Mouse (Mus musculus): Measurements from ENCODE around the gene Trim13.

Gene Trim13

DNA sequence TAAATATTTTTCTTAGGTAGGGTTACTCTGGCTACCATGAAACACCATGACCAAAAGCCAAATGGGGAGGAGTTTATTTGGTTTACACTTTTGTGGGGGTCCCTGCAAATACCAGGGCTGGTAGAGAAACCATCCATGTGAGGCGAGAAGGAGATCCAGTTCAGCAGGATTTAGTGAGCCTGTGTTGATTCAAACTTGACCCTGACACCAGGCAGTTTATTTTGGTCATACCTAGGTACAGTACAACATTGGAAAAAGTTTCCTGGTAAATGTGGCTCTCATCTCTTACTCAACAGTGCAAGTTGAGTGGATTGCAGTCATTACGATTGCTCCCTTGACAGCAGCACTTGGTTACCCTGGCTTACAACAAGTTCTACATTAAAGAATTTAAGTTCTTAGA, 15.3 kb downstream of the Trim13 start:
- no peak for DNase-seq (ENCODE audit: low spot score in 2 of 2)

DNA sequence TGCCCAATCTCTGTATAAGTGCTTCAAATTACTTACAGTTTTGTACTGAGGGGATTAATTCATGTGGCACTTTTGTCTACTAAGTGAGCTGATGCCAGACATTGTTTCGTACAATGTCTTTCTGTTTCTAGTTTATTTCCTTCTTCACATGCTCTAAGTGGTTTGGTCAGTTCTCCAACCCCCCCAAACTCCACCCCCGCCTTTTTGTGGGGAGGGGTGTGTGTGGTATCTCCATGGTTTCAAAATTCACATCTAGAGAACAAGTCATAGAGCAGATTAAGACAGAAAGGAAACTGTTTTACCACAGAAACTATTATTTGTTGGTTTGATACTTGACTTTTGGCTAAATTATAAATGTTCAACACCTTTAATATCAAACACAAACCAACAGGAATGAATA, 22.3 kb downstream of the Trim13 start:
- DNase-seq (ENCODE audit: low spot score in 2 of 2) = no peak

DNA sequence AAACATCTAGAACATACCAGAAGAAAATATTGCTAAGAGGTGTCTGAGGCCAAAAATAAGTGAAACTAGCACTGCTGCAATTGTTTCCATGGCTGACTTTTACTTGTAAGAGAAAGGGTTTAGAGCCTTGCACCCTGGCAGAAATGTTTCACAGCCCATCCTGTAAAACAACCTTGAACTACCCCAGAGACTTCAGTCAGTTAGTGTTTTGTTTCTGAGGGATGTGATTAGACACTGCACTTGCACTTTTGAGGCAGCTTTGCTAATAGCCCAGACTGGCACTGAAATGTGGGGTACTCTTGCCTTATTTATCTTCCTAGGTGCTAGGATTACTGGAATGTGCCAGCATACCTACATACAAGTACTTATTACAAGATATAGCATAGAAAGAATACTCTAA, 37.9 kb downstream of the Trim13 start:
- no peak for DNase-seq (ENCODE audit: low spot score in 2 of 2)

DNA sequence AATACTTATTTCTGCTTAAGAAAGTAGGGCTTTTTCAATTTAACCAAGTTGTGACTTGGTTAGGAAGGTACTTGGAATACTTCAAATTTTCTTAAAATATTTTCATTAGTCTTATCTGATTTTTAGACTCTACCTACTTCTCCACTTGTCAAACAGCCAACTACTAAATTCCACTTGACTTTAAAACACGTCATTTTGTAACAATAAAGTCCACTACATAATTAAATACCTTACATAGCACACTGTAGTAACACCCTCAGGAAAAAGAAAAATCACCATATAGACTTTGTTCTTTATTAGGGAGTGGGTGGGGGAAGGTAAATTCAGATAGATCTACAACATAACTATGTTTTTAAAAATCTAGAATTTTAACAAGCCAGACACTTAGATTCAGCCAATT, 44.6 kb downstream of the Trim13 start:
- no peak for DNase-seq (ENCODE audit: low spot score in 2 of 2)

DNA sequence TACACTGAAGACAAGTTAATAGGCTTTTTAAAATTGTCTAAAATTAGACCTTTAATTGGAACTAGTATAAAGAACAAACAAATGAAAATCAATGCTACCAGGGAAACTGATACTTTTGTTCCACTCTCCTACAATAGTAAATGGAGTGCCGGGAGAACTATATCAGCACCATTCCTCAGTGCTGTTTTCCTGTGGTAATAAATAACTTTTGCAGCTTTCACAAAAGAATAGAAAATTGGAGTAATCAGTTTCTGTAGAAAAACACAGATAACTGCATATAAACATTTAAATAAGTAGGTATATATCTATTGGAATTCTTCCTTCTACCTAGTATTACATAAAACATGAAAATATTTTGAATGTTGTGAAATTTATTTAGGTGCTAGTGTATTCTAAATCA, 47.5 kb downstream of the Trim13 start:
- DNase-seq (ENCODE audit: low spot score in 2 of 2) = no peak

DNA sequence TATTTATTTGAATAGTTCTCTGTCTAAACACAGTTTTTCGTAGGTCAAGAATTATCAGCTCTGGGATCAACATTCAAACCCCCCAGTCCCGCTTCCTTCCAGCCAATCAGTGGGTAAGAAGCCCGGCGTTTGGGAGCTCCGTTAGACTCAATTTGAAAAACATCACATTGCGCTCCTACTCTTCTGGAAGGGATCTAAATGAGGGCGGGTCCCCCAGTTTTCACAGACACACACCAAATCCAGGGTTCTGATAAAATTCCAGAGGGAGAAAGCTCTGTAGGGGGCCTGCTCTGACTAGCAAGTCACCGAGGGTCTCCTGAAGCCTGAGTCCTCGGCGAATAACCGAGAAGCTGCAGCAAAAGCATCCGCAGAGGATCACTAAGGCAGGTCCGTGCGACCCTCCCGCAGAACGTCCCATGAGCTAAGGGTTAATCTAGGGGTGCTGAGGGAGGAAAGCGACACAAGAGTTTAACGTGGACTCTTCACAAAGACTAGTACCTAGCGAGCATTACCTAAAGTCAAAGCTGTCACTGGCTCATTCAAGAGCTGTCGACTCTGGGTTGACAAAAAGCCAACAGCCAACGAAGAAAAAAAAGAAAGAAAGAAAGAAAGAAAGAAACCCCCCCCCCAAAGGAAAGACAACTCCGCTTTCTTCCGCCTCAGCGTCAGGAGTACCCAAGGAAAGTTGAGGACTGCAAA, 49.3 kb downstream of the Trim13 start:
- DNase-seq (ENCODE audit: low spot score in 2 of 2) = no peak

DNA sequence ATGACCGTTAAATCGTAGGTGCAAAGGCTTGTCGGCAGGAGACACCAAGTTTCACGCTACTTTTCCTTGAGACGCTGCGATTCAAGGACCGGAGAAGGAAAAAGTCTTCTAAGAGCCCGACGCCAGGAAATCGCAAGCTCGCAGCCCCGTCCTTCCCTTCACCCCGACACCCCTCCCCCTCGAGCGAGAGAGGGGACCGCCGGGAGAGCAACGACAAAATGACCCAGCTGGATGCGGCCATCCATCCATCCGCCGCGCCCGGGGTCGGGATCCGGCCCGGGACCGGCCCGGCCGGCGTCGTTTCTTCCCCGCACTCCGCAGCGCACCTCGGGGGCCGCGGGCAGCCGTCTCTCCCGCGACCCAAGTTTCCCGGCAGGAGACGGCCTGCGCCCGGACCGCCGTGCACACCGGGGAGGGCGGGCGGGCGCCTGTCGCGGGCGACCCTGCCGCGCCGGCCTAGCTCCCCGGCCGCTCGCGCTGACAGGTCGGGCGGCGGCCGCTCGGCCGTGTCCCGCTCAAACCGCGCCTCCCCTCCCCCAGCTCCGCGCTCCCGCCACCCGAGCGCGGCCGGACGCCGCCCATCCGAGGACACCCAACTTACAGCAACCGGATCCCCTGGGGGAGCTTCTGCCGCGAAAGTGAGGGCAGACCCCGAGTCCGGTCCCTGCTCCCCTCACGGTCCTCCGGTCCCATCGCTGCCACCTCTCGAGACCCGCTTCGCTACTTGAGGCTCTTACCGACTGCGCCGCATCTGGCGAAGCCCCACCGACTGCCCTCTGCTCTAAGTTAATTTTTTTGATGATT, 50.0 kb downstream of the Trim13 start:
- DNase-seq (ENCODE audit: low spot score in 2 of 2) = no peak

DNA sequence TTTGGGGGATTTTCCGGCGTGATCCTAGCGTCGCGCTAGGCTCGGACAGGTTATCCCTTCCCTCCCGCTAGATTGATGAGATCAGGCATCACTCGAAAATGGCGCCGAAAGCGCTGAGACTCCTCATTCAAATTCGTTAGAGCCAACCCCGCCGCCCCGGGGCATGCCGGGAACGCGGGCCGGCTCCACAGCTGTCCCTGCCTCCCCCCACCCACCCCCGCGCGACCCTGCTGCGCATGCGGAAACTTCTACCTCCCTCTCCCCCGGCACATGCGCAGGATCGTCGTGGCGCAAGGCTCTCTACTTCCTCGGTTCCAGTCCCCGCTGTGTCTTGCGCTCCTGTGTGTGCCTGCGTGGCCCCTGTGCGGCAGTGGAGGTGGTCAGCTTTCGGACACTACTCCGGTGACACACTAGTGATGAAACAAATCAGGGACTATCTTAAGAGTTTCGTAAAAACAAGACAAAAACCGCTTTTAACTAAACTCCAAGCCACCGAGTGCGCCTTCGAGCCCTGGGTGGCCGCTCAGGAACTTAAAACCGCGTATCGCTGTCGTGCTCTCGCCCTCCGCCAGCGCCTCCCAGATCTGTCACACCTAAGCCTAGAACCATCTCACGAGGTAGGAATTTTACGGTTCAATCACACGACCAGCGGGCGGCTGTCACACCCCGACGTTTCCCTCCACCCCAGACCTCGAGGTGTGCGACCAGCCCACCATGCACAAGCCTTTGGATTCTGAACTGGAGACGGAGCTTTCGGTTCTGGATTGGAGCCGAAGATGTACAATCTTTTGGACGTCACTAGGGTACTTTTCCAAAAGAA, 50.8 kb downstream of the Trim13 start:
- DNase-seq (ENCODE audit: low spot score in 2 of 2) = peak; percentile 94

DNA sequence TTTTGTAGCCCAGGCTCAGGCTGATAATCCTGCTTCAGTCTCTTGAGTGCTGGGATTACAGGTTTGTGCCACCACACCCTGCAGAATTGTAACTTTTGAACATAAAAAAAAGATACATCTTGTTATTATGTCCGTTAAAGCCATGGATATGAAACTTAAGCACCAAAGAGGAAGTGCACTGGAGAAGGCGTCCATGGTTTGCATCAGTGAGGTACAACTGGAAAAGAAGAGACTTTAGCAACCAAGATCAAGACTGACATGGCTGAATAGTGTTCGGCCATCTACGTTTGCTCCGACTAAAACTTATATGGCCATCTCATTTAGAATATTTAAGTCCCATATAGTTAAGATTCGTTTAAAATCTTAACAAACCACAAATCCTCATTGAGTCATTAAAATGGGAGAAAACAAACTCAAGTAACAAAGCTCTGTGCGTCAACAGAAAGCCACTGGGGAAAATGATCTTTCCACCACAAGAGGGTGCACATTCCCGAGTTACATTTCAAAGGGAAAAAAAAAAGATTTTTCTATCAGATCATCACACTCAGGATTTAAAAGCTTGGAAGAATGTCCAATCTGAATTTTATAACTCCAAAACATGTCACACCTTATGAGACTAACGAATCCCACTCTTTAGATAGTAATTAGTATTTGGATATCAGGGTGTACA, 52.4 kb downstream of the Trim13 start:
- DNase-seq (ENCODE audit: low spot score in 2 of 2) = no peak
